Mouse (Mus musculus) testis, adult 2 months (tissue): ENCODE measurements at regions not wholly inside any gene's neighbourhood (a gene's known extent, or its start where the extent isn't known, plus 50 kb on each side); places are given as distances from the start of the nearest gene placed in this dataset.

Experiments
- CTCF ChIP-seq: fragments of 200-500 bp; IDR thresholded peaks from 2 replicates; pipeline ENCODE4 v1.5.1; 2012; ENCODE audit warnings: low read depth, mild to moderate bottlenecking, inconsistent platforms, low read length, moderate library complexity; ENCODE audit not compliant: control insufficient read depth, insufficient read depth, insufficient replicate concordance
- POLR2A ChIP-seq: fragments of 200-500 bp; IDR thresholded peaks from 2 replicates; pipeline ENCODE4 v1.6.1; 2012; ENCODE audit warnings: low read depth, mild to moderate bottlenecking, inconsistent platforms, low read length, moderate library complexity; ENCODE audit not compliant: control insufficient read depth

- TF ChIP-seq CTCF, result no peak
- no peak for TF ChIP-seq POLR2A
Observed at GRCm38 (mm10) chr7:66490073-66490472, 62.8 kb upstream of the Aldh1a3 start.
